Mouse (Mus musculus) frontal cortex, postnatal 10 days (tissue): ENCODE measurements around the gene Hist1h2an.
A peak's percentile ranks its signal among the peaks of the same experiment; 100 is the strongest.
"Not testable (repeated sequence)": the region's sequence is repeated elsewhere in the genome, so short reads cannot be mapped to it uniquely, and the experiment has no call there.

Source experiments
- DNase-seq, 2 experiments: peaks; one replicate each; pipeline ENCODE4 v3.0.0; 2022; ENCODE audit warnings: low spot score in 2 of 2, mixed read lengths in 1 of 2

Gene Hist1h2an

DNA sequence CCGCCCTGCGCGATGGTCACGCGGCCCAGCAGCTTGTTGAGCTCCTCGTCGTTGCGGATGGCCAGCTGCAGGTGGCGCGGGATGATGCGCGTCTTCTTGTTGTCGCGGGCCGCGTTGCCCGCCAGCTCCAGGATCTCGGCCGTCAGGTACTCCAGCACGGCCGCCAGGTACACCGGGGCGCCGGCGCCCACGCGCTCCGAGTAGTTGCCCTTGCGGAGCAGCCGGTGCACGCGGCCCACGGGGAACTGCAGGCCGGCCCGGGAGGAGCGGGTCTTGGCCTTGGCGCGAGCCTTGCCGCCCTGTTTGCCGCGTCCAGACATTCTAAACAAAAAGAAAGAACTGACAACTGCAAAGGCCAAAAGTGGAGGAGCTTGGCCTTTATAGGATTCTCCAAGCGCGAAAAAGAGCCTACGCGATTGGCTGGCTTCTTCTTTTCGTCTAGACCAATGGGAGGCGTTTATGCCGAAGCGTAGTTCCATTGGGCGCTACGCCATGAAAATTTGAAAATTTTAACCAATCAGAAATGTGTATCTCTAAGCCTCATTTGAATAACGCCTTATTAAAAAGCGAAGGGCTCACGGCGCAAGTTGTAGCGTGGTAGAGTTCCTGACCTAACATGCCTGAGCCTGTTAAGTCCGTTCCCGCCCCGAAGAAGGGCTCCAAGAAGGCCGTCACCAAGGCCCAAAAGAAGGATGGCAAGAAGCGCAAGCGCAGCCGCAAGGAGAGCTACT, at the start of gene Hist1h2an, which contains the start of gene Hist1h2bp:
Gene Hist1h2an (minus strand): TSS at position 320 of the 731 bp plus-strand sequence.
Gene Hist1h2bp (plus strand): TSS at position 563 of the 731 bp plus-strand sequence.
- peak; percentile 86 to 87 for DNase-seq

GRCm38 (mm10) chr13:21833461-21833860, 46.4 kb upstream of the Hist1h2an start, which contains the start of the genes Hist1h2ap and Hist1h2br:
Gene Hist1h2ap, minus strand, starts transcription at chr13:21833507.
Gene Hist1h2br, plus strand, starts transcription at chr13:21833743.
- DNase-seq, result not testable (repeated sequence)

GRCm38 (mm10) chr13:21831418-21832394, 44.7 kb upstream of the Hist1h2an start, which contains the start of gene Hist1h4n:
Gene Hist1h4n, minus strand, starts transcription at chr13:21832196.
- DNase-seq, result not testable (repeated sequence)

- no peak for DNase-seq
Measured at GRCm38 (mm10) chr13:21830344-21830743, 43.3 kb upstream of the Hist1h2an start.

DNA sequence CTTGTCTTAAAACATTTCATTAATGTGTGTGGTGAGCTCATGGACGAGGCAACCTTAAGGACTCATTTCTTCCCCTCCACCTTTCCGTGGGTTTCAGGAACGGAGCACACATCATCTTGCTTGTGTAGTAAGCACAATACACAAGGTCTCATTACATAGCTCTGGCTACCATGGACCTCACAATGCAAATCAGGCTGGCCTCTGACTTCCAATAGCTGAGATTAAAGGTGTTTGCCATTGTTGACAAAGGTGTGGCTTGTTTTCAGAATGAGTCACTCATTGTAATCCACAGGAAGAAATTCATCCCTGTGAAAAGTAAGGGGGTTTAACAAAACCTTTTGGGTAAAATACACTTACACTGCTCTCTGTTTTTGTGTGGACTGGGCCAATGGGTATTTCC, 41.5 kb upstream of the Hist1h2an start:
- no peak for DNase-seq

DNA sequence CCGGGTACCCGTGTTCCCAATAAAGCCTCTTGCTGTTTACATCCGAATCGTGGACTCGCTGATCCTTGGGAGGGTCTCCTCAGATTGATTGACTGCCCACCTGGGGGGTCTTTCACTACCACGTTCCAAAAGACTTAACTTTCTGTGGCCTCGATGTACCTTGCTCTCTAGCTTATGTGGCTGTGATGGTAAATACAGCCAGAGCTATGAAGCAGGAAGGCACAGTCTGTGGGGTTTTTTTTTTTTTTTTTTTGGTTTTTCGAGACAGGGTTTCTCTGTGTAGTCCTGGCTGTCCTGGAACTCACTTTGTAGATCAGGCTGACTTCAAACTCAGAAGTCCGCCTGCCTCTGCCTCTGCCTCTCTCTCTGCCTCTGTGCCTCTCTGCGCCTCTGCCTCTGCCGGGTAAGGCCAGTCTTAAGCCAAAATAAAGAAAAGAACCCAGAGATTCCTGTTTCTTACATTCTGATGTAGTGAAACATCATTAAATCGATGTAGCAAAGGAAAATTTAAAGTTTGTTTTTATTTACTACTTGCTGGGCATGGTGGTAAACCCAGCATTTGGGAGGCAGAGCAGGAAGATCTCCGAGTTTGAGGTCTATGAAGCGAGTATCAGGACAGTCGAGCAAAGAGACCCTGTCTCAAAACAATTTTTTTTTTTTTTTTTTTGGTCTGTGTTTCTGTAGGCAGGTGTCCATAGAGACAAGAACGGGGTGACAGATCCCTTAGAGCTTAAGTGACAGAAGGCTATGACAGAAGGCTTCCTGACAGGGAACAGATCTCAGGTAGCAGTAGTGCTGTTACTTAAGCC, 33.3 kb upstream of the Hist1h2an start:
- not testable (repeated sequence) for DNase-seq

GRCm38 (mm10) chr13:21812092-21812491, 25.1 kb upstream of the Hist1h2an start:
- DNase-seq, result not testable (repeated sequence)

DNA sequence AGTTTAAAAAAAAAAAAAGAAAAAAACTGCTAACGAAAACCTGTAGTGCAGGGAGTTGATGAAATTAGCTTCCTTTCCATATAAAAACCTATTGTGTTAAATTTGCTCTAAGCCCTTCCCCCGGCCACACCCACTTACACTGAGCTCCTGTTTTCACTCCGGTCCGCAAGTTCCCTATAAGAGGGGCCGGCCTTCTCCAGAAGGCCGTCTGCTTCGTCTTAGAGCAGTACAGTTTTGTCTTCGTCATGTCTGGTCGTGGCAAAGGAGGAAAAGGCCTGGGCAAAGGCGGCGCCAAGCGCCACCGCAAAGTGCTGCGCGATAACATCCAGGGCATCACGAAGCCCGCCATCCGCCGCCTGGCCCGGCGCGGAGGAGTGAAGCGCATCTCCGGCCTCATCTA, 24.5 kb upstream of the Hist1h2an start, which contains the start of gene Hist1h4m:
Gene Hist1h4m (plus strand): TSS at position 208 of the 400 bp plus-strand sequence.
- not testable (repeated sequence) for DNase-seq

DNA sequence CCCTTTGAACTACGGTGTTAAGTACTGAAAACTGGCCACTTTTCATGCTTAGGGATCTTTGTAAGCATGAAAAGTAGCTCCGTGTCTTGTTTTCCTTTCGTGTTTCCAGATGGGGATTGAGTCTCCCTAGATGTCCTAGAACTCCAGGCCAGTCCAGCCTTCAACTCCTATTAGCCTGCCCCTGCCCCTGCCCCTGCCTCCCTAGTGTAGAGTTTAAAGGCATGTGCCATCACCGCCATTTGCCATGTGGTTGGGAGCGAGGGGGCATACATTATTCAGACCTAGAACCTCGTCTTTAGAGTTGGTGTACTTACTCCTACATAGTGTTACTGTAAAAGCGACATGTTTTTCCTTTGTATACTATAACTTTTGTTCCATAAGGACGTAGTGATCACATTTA, 24.1 kb upstream of the Hist1h2an start:
- not testable (repeated sequence) for DNase-seq

GRCm38 (mm10) chr13:21810073-21810472, 23.1 kb upstream of the Hist1h2an start, which contains the start of the genes Hist1h2bq and Hist1h2ao:
Gene Hist1h2bq, minus strand, starts transcription at chr13:21810197.
Gene Hist1h2ao, plus strand, starts transcription at chr13:21810465.
- not testable (repeated sequence) for DNase-seq

DNA sequence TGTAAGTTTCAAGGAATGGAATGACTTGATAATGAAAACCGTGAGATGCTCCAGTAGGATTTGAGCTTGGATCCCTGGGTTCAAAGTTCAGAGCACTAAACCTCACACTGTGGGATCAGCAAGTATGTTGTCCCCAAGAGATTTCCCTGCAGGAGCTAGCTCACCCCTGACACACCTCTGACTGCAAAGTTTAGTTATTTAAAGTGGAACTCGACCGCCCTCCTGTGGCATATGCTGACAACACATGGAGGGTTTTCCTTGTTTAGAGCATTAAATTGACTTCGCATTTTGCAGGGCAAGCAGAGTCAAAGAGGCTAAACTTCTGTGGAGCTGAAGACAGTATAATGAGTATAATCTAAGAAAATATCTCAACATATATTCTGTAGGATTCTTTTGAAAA, 16.0 kb upstream of the Hist1h2an start:
- DNase-seq, result not testable (repeated sequence)

- DNase-seq, result not testable (repeated sequence)
Measured at GRCm38 (mm10) chr13:21797163-21797562, 10.1 kb upstream of the Hist1h2an start.

- no peak for DNase-seq
Measured at GRCm38 (mm10) chr13:21795584-21795983, 8.6 kb upstream of the Hist1h2an start.

DNA sequence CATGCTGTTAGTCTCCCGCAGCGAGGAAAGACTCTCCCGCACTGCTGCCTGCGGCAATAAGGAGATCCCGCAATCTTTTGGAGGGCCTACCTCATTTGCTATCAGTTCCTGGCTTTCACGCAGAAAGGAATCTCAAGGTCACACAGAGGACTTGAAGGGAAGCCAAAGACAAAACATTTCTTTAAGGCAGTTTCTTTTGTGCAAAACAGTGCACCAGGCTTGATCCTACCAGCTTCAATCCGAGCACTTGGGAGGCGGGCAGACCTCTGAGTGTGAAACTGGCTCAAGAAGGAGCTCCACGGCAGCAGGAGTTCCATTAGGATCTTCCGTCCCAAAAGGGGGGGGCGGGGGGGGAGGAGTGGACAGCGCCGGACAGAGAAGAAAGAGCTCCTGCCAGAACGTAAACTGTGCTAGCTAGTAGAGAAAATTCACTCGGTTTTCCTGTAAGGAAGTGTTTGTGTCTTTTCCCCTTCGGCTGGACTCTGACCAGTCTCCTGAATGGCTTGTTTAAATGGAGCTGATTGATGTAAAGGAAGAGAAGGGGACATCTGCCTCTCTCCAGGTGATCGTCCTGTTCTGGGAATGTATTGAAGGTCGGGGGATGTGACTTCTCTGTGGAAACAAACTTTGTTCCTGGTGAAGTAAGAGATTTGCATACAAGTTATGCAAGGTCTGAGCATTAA, 3.7 kb upstream of the Hist1h2an start:
- no peak for DNase-seq

DNA sequence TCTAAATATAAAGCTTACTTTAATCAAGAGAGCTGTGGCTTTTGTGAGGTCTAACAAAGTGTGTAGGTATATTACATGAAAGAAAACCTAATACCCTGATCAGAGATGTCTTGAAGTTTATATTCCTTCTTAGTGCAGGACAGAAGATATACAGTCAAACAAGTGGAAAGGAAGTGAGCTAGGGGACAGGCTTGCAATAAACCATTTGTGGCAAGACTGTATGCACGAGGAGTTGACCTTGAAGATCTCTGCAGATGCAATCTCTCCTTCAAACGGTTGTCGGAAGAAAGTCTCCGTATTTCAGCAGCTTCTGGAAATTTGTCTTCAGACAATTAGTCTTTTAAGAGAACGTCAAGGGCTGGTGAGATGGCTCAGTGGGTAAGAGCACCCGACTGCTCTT, 2.9 kb upstream of the Hist1h2an start:
- no peak for DNase-seq

DNA sequence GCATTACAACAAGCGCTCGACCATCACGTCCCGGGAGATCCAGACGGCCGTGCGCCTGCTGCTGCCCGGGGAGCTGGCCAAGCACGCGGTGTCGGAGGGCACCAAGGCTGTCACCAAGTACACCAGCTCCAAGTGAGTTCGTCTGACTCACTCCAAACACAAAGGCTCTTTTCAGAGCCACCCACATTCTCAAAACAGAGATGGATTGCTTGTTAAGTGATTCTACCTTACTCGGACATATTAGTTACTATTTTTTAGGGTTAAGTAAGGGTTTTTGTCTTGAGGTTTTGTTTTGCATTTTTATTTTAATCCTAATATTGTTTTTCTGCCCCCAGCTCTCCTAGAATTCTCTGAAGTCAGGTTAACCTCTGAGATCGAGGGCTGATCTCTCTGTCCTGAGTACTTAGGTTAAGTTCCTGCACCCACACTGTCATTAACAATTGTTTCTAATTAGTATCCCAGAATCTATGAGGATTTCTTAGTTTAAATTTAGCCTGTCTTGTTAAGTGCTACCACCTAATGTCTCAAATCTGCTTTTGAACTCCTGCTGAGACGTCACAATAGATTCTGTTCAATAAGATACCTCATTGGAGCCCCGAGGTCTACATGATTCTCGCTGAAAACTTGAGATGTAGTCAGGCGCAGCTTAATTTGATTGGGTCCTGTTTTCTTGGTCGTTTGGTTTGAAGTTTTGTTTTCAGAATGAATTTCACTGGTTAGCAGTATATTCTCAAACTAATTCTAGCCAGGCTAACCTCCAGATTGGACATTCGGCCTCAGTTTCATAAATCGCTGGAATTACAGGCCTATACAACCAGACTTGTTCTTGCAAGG, 959 bp upstream of the Hist1h2an start:
- no peak for DNase-seq

DNA sequence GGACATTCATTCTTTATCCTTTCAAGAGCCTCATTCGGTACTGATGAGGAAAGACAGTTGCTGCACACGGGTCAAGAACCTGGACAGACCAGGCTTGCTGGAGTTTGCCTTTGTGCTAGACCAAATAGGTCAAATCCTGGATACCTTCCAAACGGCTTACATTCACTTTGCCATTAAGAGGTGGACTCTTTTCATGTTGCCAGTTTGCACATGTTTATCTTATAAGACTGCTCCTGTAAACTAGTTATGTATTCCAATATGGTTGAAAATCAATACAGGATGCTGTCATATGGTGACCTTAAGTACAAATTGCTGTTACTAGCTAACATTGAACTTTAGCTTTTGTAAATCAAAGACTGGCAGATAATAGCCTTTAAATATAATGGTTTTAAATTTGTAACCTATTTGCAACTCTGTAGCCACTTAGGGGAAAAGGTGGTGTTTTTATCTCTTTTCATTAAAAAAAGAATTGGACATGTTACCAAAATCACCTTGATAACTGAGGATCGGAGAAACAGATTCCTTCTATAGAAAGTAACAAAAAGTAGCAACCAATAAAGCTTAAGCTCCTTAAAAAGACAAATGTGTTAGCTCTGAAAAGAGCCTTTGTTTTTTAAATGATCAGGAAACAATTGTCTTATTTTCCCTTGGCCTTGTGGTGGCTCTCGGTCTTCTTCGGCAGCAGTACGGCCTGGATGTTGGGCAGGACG, 674 bp downstream of the Hist1h2an start:
- DNase-seq, result no peak

DNA sequence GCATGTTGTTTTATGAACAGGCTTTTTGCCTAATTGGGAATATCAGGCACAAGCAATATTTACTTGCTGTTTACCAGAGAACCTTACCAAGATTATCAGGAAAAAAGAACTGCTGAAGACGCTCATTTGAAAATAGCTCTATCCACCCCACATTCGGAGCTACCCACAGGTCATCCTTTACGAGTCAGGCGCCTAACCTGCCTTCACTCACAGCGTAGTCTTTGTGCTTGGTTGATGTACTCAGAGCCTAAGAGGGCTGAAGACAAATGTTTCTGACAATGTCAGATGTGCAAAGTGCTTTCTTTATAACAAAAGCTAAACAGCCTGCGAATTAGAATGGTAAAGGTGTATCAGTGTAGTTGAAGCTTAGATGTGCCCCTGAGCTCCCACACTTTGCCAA, 2.7 kb downstream of the Hist1h2an start:
- DNase-seq, result no peak

GRCm38 (mm10) chr13:21783734-21784161, 3.3 kb downstream of the Hist1h2an start:
- DNase-seq, result no peak
